Mouse (Mus musculus) kidney, postnatal 0 days (tissue): ENCODE results near the gene Tmem170. TPM values are rescaled to one million over a fixed set of nuclear protein-coding genes. Genes with fewer than 3 reads are reported as not detected.
A peak's percentile ranks its signal among the peaks of the same experiment; 100 is the strongest.

Source experiments
- ATAC-seq: fragments of 200-750 bp; cut with Nextera tagmentation; replicated peaks from 2 replicates; pipeline ENCODE4 v1.8.0; 2017; ENCODE audit warnings: low read depth, moderate number of reproducible peaks, moderate TSS enrichment, moderate library complexity; ENCODE audit not compliant: low FRiP score
- DNase-seq: peaks from one replicate; pipeline ENCODE4 v3.0.0-alpha.2; 2016; ENCODE audit warnings: low spot score
- H3K27ac ChIP-seq: fragments of 300-500 bp; sonication (generic); 2 replicates; pipeline ENCODE4 v1.5.1; 2014; ENCODE audit warnings: mild to moderate bottlenecking
- H3K27me3 ChIP-seq: fragments of 300-500 bp; sonication (generic); 2 replicates; pipeline ENCODE4 v1.6.1; 2014; ENCODE audit warnings: low read length, mixed read lengths; ENCODE audit not compliant: insufficient read depth
- H3K36me3 ChIP-seq: fragments of 300-500 bp; sonication (generic); 2 replicates; pipeline ENCODE4 v1.6.1; 2014; ENCODE audit warnings: low read length, mixed read lengths; ENCODE audit not compliant: insufficient read depth
- H3K4me1 ChIP-seq: fragments of 300-500 bp; sonication (generic); replicated peaks from 2 replicates; pipeline ENCODE4 v1.6.1; 2014; ENCODE audit warnings: antibody characterized with exemption, low read length, mixed read lengths; ENCODE audit not compliant: insufficient read depth
- H3K4me2 ChIP-seq: fragments of 300-500 bp; sonication (generic); 2 replicates; pipeline ENCODE4 v1.6.1; 2014; ENCODE audit warnings: mild to moderate bottlenecking, low read length, moderate library complexity, mixed read lengths
- H3K4me3 ChIP-seq: fragments of 300-500 bp; sonication (generic); replicated peaks from 2 replicates; pipeline ENCODE4 v1.5.1; 2014; ENCODE audit warnings: low read depth, low read length
- H3K9ac ChIP-seq: fragments of 300-500 bp; sonication (generic); 2 replicates; pipeline ENCODE4 v1.6.1; 2014; ENCODE audit warnings: low read depth, low read length
- H3K9me3 ChIP-seq: fragments of 300-500 bp; sonication (generic); replicated peaks from 2 replicates; pipeline ENCODE4 v1.6.1; 2016; ENCODE audit warnings: low read length, inconsistent platforms, mixed read lengths
- CTCF ChIP-seq: IDR thresholded peaks from 2 replicates; pipeline ENCODE4 v1.5.1; 2016; ENCODE audit warnings: antibody characterized with exemption, low read depth, mild to moderate bottlenecking, moderate library complexity
- WGBS: fragments of 180-500 bp; shearing (Covaris S2); extraction: QIAGEN DNeasy Blood & Tissue Kit; methylation state at CpG from one replicate; pipeline ENCODE4 v1.1.7; 2014; 5-methylcytosine and 5-hydroxymethylcytosine counted together
- polyA plus RNA-seq: library from polyadenylated mRNA; unstranded; fragments of >200 nt; fragmentation: Nextera tagmentation; extraction: Ambion mirVana; gene quantifications from 2 replicates; pipeline ENCODE4 v1.2.1, GENCODE M21; 2015

Tmem170 gene
- polyA plus RNA-seq, 1 experiment from 2014 or later: 15.1 TPM

- H3K27me3 ChIP-seq: peaks cover 10% of the 10 kb centered on the region
- 31% methylated on average over 7 of the region's 7 CpGs for WGBS
- no peaks in the 10 kb centered on the region for H3K9me3 ChIP-seq
- H3K9ac ChIP-seq: no peak overlapping the region
- no peak overlapping the region for H3K27ac ChIP-seq
- no peak overlapping the region for H3K4me3 ChIP-seq
- no peak overlapping the region for H3K4me2 ChIP-seq
- ATAC-seq (no peak), DNase-seq (no peak)
- H3K36me3 ChIP-seq: no peaks in the 10 kb centered on the region
- no peak for TF ChIP-seq CTCF
- peaks cover 5% of the 10 kb centered on the region; the same call in 1 of the 2 replicates for H3K4me1 ChIP-seq
Measured at GRCm38 (mm10) chr8:111911572-111911971, 35.0 kb upstream of the Tmem170 start.

- Histone ChIP-seq H3K4me1 (peaks cover 5% of the 10 kb centered on the region; the same call in 1 of the 2 replicates), H3K4me3 (peak within 1 kb of the TSS; percentile 32), H3K27me3 (peaks cover 10% of the 10 kb centered on the region), H3K4me2 (peak within 1 kb of the TSS; percentile 65), H3K27ac (no peak within 1 kb of the TSS), H3K36me3 (no peaks in the 10 kb centered on the region), H3K9me3 (no peaks in the 10 kb centered on the region), H3K9ac (peak within 1 kb of the TSS; percentile 46; the same call in 1 of the 2 replicates)
- WGBS: 5% methylated on average over 44 of the region's 47 CpGs
- TF ChIP-seq CTCF: no peak
- DNase-seq (no peak), ATAC-seq (peak; percentile 35; the same call in 1 of the 2 replicates)
Measured at GRCm38 (mm10) chr8:111909621-111910450, 33.3 kb upstream of the Tmem170 start, which contains the start of gene Chst5. Gene Chst5, minus strand, starts transcription at chr8:111910447.

- Histone ChIP-seq H3K4me2 (no peak overlapping the region), H3K4me1 (peaks cover 5% of the 10 kb centered on the region; the same call in 1 of the 2 replicates), H3K27me3 (peaks cover 10% of the 10 kb centered on the region), H3K27ac (no peak overlapping the region), H3K4me3 (no peak overlapping the region), H3K36me3 (no peaks in the 10 kb centered on the region), H3K9ac (no peak overlapping the region), H3K9me3 (no peaks in the 10 kb centered on the region)
- no peak for ATAC-seq
- DNase-seq: no peak
- 45% methylated on average over 8 of the region's 8 CpGs for WGBS
- TF ChIP-seq CTCF: no peak
Measured at GRCm38 (mm10) chr8:111905500-111906121, 29.1 kb upstream of the Tmem170 start.

- no peak overlapping the region for H3K9ac ChIP-seq
- no peak overlapping the region for H3K4me2 ChIP-seq
- H3K27me3 ChIP-seq: no peaks in the 10 kb centered on the region
- DNase-seq (peak; percentile 86), ATAC-seq (peak; percentile 91)
- H3K9me3 ChIP-seq: no peaks in the 10 kb centered on the region
- H3K27ac ChIP-seq: no peak overlapping the region
- no peaks in the 10 kb centered on the region for H3K36me3 ChIP-seq
- TF ChIP-seq CTCF: no peak
- 8% methylated on average over 5 of the region's 5 CpGs for WGBS
- H3K4me1 ChIP-seq: no peaks in the 10 kb centered on the region
- no peak overlapping the region for H3K4me3 ChIP-seq
Measured at GRCm38 (mm10) chr8:111902080-111902479, 25.5 kb upstream of the Tmem170 start.

- no peak overlapping the region for H3K9ac ChIP-seq
- no peak overlapping the region for H3K4me3 ChIP-seq
- no peak for TF ChIP-seq CTCF
- H3K27me3 ChIP-seq: no peaks in the 10 kb centered on the region
- H3K4me2 ChIP-seq: no peak overlapping the region
- DNase-seq: no peak
- H3K4me1 ChIP-seq: no peaks in the 10 kb centered on the region
- WGBS: 34% methylated on average over 10 of the region's 10 CpGs
- H3K9me3 ChIP-seq: no peaks in the 10 kb centered on the region
- H3K36me3 ChIP-seq: no peaks in the 10 kb centered on the region
- ATAC-seq: no peak
- H3K27ac ChIP-seq: no peak overlapping the region
Measured at GRCm38 (mm10) chr8:111898586-111898985, 22.0 kb upstream of the Tmem170 start.

GRCm38 (mm10) chr8:111894955-111895354, 18.4 kb upstream of the Tmem170 start:
- H3K9ac ChIP-seq: no peak overlapping the region
- peaks cover 14% of the 10 kb centered on the region for H3K27me3 ChIP-seq
- peak; percentile 38; the same call in 1 of the 2 replicates for TF ChIP-seq CTCF
- H3K9me3 ChIP-seq: no peaks in the 10 kb centered on the region
- no peaks in the 10 kb centered on the region for H3K36me3 ChIP-seq
- ATAC-seq (no peak), DNase-seq (no peak)
- peaks cover 5% of the 10 kb centered on the region; the same call in 1 of the 2 replicates for H3K4me1 ChIP-seq
- no peak overlapping the region for H3K27ac ChIP-seq
- WGBS: 90% methylated on average over 7 of the region's 7 CpGs
- no peak overlapping the region for H3K4me3 ChIP-seq
- no peak overlapping the region for H3K4me2 ChIP-seq
